Mouse (Mus musculus): ENCODE data around the gene 4930444G20Rik.
"Not testable (repeated sequence)": the region's sequence is repeated elsewhere in the genome, so short reads cannot be mapped to it uniquely, and the experiment has no call there.

- not testable (repeated sequence) for TF ChIP-seq ZC3H11A (IDR thresholded peaks at IDR 0.05; ENCODE audit: borderline replicate concordance, low read depth, low read length); ZNF384 (IDR thresholded peaks at IDR 0.05; ENCODE audit: low read depth, low read length); CHD2 (IDR thresholded peaks at IDR 0.05; ENCODE audit: low read depth, low read length)
Measured at GRCm38 (mm10) chr10:22036256-22036655, 31.6 kb downstream of the 4930444G20Rik start.

Data from ES-E14 (cell line).